Mouse (Mus musculus) lung, embryonic 16.5 days (tissue): ENCODE results near the gene Inka1. TPM values are rescaled to one million over a fixed set of nuclear protein-coding genes. Genes with fewer than 3 reads are reported as not detected.
A peak's percentile ranks its signal among the peaks of the same experiment; 100 is the strongest.

Experiments
- ATAC-seq: fragments of 200-750 bp; cut with Nextera tagmentation; 2 replicates; pipeline ENCODE4 v1.8.0; 2017; ENCODE audit warnings: low read depth, mild to moderate bottlenecking, moderate library complexity
- H3K27ac ChIP-seq: fragments of 300-500 bp; sonication (generic); 2 replicates; pipeline ENCODE4 v1.5.1; 2014; ENCODE audit warnings: mild to moderate bottlenecking, control low read depth, low read length
- H3K27me3 ChIP-seq: fragments of 300-500 bp; sonication (generic); 2 replicates; pipeline ENCODE4 v1.6.1; 2014; ENCODE audit warnings: low read depth, low read length, mixed read lengths; ENCODE audit not compliant: control insufficient read depth, insufficient read depth
- H3K36me3 ChIP-seq: fragments of 300-500 bp; sonication (generic); 2 replicates; pipeline ENCODE4 v1.6.1; 2014; ENCODE audit warnings: low read length; ENCODE audit not compliant: control insufficient read depth, insufficient read depth
- H3K4me1 ChIP-seq: fragments of 300-500 bp; sonication (generic); replicated peaks from 2 replicates; pipeline ENCODE4 v1.6.1; 2014; ENCODE audit warnings: low read length, mixed read lengths; ENCODE audit not compliant: control insufficient read depth, insufficient read depth
- H3K4me2 ChIP-seq: fragments of 300-500 bp; sonication (generic); 2 replicates; pipeline ENCODE4 v1.6.1; 2014; ENCODE audit warnings: low read depth, low read length, control low read depth
- H3K4me3 ChIP-seq: fragments of 300-500 bp; sonication (generic); 2 replicates; pipeline ENCODE4 v1.5.1; 2014; ENCODE audit warnings: mild to moderate bottlenecking, low read length, control low read depth
- H3K9ac ChIP-seq: fragments of 300-500 bp; sonication (generic); 2 replicates; pipeline ENCODE4 v1.6.1; 2014; ENCODE audit warnings: low read length, control low read depth
- H3K9me3 ChIP-seq: fragments of 300-500 bp; sonication (generic); 2 replicates; pipeline ENCODE4 v1.6.1; 2016; ENCODE audit warnings: low read length; ENCODE audit not compliant: control insufficient read depth
- WGBS: fragments of 180-500 bp; shearing (Covaris S2); extraction: QIAGEN DNeasy Blood & Tissue Kit; methylation state at CpG from one replicate; pipeline ENCODE4 v1.1.7; 2014; 5-methylcytosine and 5-hydroxymethylcytosine counted together
- polyA plus RNA-seq: library from polyadenylated mRNA; unstranded; fragments of >200 nt; fragmentation: Nextera tagmentation; extraction: Ambion mirVana; gene quantifications from 2 replicates; pipeline ENCODE4 v1.2.1, GENCODE M21; 2015

Inka1 gene
- polyA plus RNA-seq, 1 experiment from 2014 or later: 64.3 TPM

DNA sequence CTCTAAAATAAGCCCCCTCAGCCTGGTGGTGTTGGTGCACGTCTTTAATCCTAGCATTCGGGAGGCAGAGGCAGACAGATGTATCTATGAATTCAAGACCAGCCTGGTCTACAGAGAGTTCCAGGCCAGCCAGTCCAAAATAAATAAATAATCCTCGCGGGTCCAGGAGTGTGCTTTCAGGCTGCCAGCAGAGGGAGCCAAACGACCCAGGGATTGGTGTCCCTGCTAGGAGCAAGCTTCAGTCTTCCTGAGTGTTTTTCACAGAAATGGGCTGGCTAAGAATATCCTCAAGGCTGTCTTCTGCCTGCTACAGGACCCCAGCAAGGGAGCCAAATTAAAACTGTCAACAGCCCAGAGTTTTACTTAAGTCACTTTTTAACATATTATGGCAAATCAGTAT lies 22.0 kb downstream of the Inka1 start:
- H3K4me2 ChIP-seq: no peak overlapping the region
- peaks cover 12% of the 10 kb centered on the region for H3K36me3 ChIP-seq
- no peaks in the 10 kb centered on the region for H3K4me1 ChIP-seq
- H3K27me3 ChIP-seq: no peaks in the 10 kb centered on the region
- H3K4me3 ChIP-seq: no peak overlapping the region
- ATAC-seq: peak; percentile 72
- WGBS: 14% methylated on average over 5 of the region's 5 CpGs
- no peaks in the 10 kb centered on the region for H3K9me3 ChIP-seq
- H3K27ac ChIP-seq: no peak overlapping the region
- no peak overlapping the region for H3K9ac ChIP-seq

DNA sequence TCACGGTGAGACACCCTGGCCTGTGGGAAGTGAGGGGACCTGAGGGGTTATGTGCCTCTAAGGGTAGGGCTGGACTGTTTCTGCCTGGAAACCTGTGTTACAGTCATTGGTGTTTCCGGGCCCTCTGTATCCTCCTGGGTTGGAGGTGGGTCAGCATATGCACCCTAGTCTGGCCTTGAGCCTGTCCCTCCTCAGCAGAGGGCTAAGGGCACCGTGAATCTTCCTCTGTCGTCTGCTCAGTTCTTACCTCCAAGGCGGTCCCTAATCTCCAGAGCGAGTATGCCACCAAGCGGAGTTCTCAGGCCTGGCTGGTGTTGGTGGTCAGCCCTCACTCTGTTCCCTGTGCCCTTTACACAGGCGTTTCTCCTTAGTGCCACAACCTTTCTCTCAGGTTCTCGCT lies 22.8 kb downstream of the Inka1 start:
- 85% methylated on average over 9 of the region's 9 CpGs for WGBS
- no peak overlapping the region for H3K4me3 ChIP-seq
- H3K27me3 ChIP-seq: no peaks in the 10 kb centered on the region
- no peak overlapping the region for H3K4me2 ChIP-seq
- H3K36me3 ChIP-seq: peaks cover 6% of the 10 kb centered on the region
- no peak overlapping the region for H3K27ac ChIP-seq
- no peak overlapping the region for H3K9ac ChIP-seq
- no peak for ATAC-seq
- H3K9me3 ChIP-seq: no peaks in the 10 kb centered on the region
- no peaks in the 10 kb centered on the region for H3K4me1 ChIP-seq

DNA sequence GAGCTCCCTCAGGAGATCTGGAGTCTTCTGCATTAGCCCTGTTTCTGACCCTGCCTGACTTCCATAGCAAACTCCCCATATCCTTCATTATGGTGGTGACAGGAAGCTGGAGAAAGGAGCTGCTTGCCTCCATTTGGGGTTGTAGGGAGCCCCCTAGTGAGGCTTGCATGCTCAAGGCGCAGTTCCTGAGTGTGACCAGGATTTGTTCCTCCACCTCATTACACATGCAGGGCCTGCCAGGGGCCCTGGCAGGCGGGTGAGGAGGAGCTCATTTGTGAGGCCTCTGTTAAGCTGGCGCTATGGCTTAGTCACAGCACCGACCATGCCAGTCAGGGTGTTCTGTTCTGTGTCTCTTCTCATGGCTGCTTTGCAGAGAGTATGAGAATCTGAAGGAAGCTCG lies 23.8 kb downstream of the Inka1 start:
- H3K36me3 ChIP-seq: peaks cover 11% of the 10 kb centered on the region
- no peaks in the 10 kb centered on the region for H3K9me3 ChIP-seq
- H3K27ac ChIP-seq: no peak overlapping the region
- H3K4me3 ChIP-seq: no peak overlapping the region
- ATAC-seq: peak; percentile 44; the same call in 1 of the 2 replicates
- WGBS: 44% methylated on average over 5 of the region's 5 CpGs
- no peaks in the 10 kb centered on the region for H3K4me1 ChIP-seq
- H3K4me2 ChIP-seq: no peak overlapping the region
- no peaks in the 10 kb centered on the region for H3K27me3 ChIP-seq
- H3K9ac ChIP-seq: no peak overlapping the region

DNA sequence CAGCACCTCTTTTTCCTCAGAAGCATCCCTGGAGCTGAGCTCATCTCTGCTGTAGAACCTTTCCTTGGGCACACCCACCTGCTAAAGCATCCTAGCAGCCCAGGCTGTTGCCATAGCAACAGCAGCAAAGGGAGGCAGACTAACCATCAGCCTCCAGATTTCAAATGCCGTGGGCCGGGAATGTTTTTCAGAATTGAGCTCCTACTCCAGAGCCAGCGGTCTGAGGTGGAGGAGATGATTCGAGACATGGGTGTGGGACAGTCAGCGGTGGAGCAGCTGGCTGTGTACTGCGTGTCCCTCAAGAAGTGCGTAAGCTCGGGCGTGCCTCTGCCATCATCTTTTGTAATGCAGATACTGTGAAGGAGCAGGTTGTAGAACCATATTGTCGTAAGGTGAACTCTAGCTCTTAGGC lies 24.3 kb downstream of the Inka1 start:
- Histone ChIP-seq H3K4me1 (no peaks in the 10 kb centered on the region), H3K9ac (no peak overlapping the region), H3K27me3 (no peaks in the 10 kb centered on the region), H3K4me2 (no peak overlapping the region), H3K27ac (no peak overlapping the region), H3K36me3 (peaks cover 12% of the 10 kb centered on the region), H3K9me3 (no peaks in the 10 kb centered on the region), H3K4me3 (no peak overlapping the region)
- 85% methylated on average over 10 of the region's 10 CpGs for WGBS
- ATAC-seq: no peak

DNA sequence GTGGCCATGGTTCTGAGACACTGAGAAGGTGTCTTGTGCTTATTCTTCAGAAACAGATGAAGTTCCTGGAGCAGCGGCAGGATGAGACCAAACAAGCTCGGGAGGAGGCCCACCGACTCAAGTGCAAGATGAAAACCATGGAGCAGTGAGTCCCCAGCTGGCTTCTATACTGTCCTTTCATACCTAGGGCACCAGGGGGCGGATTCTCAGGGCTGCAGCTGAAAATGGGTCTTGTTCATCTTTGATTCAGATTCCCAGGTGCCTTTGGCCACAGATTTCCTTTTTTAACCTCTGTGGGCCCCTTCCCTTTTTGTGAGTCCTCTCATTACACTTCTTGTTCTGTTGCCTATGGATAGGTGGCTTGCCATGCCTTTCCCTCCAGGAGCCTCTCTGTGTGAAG lies 24.8 kb downstream of the Inka1 start:
- no peak overlapping the region for H3K27ac ChIP-seq
- WGBS: 63% methylated on average over 4 of the region's 4 CpGs
- no peak overlapping the region for H3K4me3 ChIP-seq
- H3K4me2 ChIP-seq: no peak overlapping the region
- no peak for ATAC-seq
- no peaks in the 10 kb centered on the region for H3K9me3 ChIP-seq
- no peaks in the 10 kb centered on the region for H3K4me1 ChIP-seq
- H3K27me3 ChIP-seq: no peaks in the 10 kb centered on the region
- no peak overlapping the region for H3K9ac ChIP-seq
- H3K36me3 ChIP-seq: peaks cover 12% of the 10 kb centered on the region

DNA sequence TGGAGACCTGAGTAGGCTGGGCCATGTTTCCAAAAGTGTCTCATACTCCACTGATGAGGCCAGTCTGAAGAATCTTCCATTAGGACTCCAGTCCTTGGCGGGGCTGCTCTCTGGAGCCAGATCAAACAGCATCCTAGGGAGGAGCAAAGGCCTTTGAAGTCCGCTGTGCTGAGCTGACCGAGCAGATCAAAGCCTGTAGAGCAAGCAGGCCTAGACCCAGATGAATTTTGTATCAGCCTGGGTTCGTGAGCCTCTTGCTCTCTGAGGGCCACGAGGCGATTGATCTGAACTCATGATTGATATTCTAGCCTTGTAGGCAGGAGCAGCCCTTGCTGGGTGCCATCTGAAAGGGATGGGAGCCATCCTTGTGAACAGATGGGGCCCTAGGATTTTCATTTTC lies 25.8 kb downstream of the Inka1 start:
- Histone ChIP-seq H3K36me3 (peaks cover 12% of the 10 kb centered on the region), H3K9me3 (no peaks in the 10 kb centered on the region), H3K4me1 (no peaks in the 10 kb centered on the region), H3K27me3 (no peaks in the 10 kb centered on the region), H3K27ac (no peak overlapping the region), H3K4me2 (no peak overlapping the region), H3K4me3 (no peak overlapping the region), H3K9ac (no peak overlapping the region)
- no peak for ATAC-seq
- WGBS: 49% methylated on average over 6 of the region's 6 CpGs

DNA sequence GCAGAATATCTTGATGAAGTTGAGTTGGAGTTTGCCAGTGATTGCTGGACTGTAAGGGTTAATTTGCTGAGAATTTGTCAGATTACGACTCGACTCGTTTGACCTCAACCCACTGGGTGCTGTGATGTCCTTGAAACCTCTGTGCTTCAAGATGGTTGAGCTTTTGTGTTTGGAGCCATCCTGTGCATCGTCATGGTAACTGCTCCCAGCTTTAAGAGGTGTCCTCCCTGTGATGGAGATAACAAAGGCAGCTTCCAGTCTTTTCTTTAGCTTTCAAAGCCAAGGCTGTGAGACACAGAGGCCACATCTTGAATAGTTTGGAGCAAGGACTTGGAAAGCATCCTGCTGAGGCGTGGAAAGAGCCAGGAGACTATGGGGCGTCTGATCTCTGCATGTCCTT lies 28.5 kb downstream of the Inka1 start:
- no peak overlapping the region for H3K27ac ChIP-seq
- no peak overlapping the region for H3K4me3 ChIP-seq
- H3K4me1 ChIP-seq: no peaks in the 10 kb centered on the region
- no peaks in the 10 kb centered on the region for H3K27me3 ChIP-seq
- ATAC-seq: no peak
- 60% methylated on average over 6 of the region's 6 CpGs for WGBS
- no peak overlapping the region for H3K9ac ChIP-seq
- H3K9me3 ChIP-seq: no peaks in the 10 kb centered on the region
- H3K36me3 ChIP-seq: peaks cover 12% of the 10 kb centered on the region
- H3K4me2 ChIP-seq: no peak overlapping the region

DNA sequence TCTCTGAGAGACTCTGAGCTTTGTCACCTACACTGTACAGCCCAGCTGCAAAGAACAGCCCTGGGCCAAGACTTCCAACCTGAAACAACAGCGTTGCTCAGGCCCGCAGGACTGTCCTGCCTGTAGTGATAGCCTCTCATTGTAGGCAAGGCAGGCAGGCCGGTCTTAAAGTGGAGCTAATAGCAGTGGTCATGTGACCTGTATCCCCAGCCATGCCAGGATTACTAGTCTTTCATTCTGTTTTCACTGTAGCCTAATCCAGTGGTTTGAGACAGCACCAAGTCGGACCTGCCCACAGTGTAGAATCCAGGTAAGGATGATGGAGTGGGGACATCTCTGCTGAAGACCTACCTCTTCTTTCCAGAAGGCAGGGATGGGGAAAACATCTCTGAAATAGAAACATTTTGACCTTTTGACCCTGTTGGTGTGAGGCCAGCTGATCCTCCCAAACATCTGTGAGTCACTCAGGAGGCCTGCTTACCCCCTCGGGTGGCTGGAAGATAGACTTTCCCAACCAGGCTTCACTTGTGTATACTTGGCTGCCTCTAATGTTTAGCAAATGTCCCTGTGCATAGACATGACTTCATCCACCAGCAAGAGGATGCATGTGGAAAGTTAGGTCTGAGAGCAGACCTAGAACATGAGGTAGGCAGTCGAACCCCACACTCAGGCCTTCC lies 29.9 kb downstream of the Inka1 start:
- 74% methylated on average over 6 of the region's 6 CpGs for WGBS
- Histone ChIP-seq H3K4me3 (no peak overlapping the region), H3K4me2 (no peak overlapping the region), H3K27ac (no peak overlapping the region), H3K27me3 (no peaks in the 10 kb centered on the region), H3K9me3 (no peaks in the 10 kb centered on the region), H3K36me3 (peaks cover 12% of the 10 kb centered on the region), H3K4me1 (peaks cover 7% of the 10 kb centered on the region), H3K9ac (no peak overlapping the region)
- ATAC-seq: no peak

DNA sequence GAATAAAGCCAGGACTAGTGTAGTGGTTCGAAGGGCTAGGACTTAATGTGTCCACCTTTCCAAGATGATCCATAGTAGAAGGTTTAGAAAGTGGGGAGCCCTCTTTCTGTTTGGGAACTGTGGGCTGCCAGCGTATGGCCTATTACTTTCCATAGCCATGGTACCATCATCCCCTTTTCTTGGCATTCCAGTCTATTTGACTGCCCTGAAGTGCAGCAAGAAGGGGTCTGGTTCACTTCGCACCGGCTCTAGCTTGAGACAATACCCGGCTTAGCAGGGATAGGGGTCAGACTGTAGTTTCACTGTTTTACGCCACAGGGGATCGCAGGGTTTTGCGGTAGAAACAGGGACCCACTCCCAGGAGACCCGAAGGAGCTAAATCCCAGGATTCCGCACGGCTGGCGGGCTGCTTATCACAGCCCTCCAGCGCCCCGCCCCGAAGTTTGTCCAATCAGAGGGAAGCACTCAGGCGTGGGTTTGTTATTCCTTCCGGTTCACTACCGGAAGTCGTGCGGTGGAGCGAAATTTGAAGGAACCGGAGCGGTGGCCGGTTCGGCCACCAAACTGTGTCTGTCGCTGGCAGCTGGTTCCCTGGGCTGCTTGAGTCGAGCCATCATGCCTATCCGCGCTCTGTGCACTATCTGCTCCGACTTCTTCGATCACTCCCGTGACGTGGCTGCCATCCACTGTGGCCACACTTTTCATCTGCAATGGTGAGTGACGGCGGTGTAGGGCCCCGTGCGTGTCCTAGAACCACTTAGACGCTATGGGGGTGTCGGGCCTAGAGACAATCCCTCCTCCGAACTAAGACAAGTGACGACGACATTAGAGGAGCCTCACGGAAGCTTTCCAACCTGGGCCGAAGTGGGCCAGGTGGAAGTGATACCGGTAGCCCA lies 35.0 kb downstream of the Inka1 start:
- H3K9ac ChIP-seq: peak overlapping the region; percentile 84
- H3K4me2 ChIP-seq: peak overlapping the region; percentile 85
- ATAC-seq: peak; percentile 97
- 9% methylated on average over 45 of the region's 45 CpGs for WGBS
- peaks cover 7% of the 10 kb centered on the region for H3K4me1 ChIP-seq
- H3K9me3 ChIP-seq: no peaks in the 10 kb centered on the region
- peak overlapping the region; percentile 77 for H3K4me3 ChIP-seq
- H3K27ac ChIP-seq: peak overlapping the region; percentile 80
- no peaks in the 10 kb centered on the region for H3K27me3 ChIP-seq
- H3K36me3 ChIP-seq: no peaks in the 10 kb centered on the region
